In genomic region chr2:146324140-146324906, GRCm38 (mm10) we compare ENCODE assay signal across 17 mouse cellular contexts.
DNase-seq lines count a peak whose midpoint lies in the region; ATAC-seq lines count a peak whose summit lies in the region.
"Had no signal": no experiment of that assay in that cellular context is flagged by ENCODE, and none has a peak within 500 bp of the region (broad histone marks: within the 10 kb centered on the region; RNA-seq: fewer than 3 reads in every experiment).

No protein-coding gene starts in this region.

- H3K27ac ChIP-seq in hindbrain, embryonic 12.5 days = peak overlapping the region; percentile 82
- peak overlapping the region; percentile 81 for H3K27ac ChIP-seq in midbrain, embryonic 12.5 days (replicated peaks)
- no peak overlapping the region; the same call in 1 of the 2 replicates for H3K27ac ChIP-seq in neural tube, embryonic 15.5 days (replicated peaks)
- H3K27ac ChIP-seq in kidney, embryonic 16.5 days (ENCODE audit: low read length) = no peak overlapping the region
- H3K27ac ChIP-seq: embryonic facial prominence, embryonic 12.5 days; gastrocnemius, adult 2 months had no signal

- 0 out of 2 replicates have a peak, but pooled peaks cover 2% of the 10 kb centered on the region for H3K27me3 ChIP-seq in hindbrain, embryonic 12.5 days
- H3K27me3 ChIP-seq in midbrain, embryonic 12.5 days = no peaks in the 10 kb centered on the region
- H3K27me3 ChIP-seq in neural tube, embryonic 15.5 days (replicated peaks) = peaks cover 3% of the 10 kb centered on the region; the same call in 1 of the 2 replicates
- H3K27me3 ChIP-seq in kidney, embryonic 16.5 days (ENCODE audit: insufficient read depth, low read length) = no peaks in the 10 kb centered on the region
- H3K27me3 ChIP-seq: embryonic facial prominence, embryonic 12.5 days; Patski had no signal

- H3K4me2 ChIP-seq in hindbrain, embryonic 12.5 days (replicated peaks) = peak overlapping the region; percentile 18
- H3K4me2 ChIP-seq in midbrain, embryonic 12.5 days (replicated peaks) = peak overlapping the region; percentile 15
- peak overlapping the region; percentile 26 for H3K4me2 ChIP-seq in neural tube, embryonic 15.5 days
- H3K4me2 ChIP-seq in kidney, embryonic 16.5 days (replicated peaks; ENCODE audit: low read depth, low read length) = no peak overlapping the region
- H3K4me2 ChIP-seq: embryonic facial prominence, embryonic 12.5 days had no signal

- no peaks in the 10 kb centered on the region for H3K9me3 ChIP-seq in hindbrain, embryonic 12.5 days (replicated peaks)
- no peaks in the 10 kb centered on the region for H3K9me3 ChIP-seq in midbrain, embryonic 12.5 days
- H3K9me3 ChIP-seq in neural tube, embryonic 15.5 days (replicated peaks) = no peaks in the 10 kb centered on the region
- H3K9me3 ChIP-seq in kidney, embryonic 16.5 days (ENCODE audit: low read length) = no peaks in the 10 kb centered on the region
- H3K9me3 ChIP-seq: embryonic facial prominence, embryonic 12.5 days had no signal

- no peak overlapping the region for H3K4me3 ChIP-seq in hindbrain, embryonic 12.5 days
- no peak overlapping the region for H3K4me3 ChIP-seq in midbrain, embryonic 12.5 days
- no peak overlapping the region for H3K4me3 ChIP-seq in neural tube, embryonic 15.5 days (replicated peaks)
- no peak overlapping the region for H3K4me3 ChIP-seq in kidney, embryonic 16.5 days (ENCODE audit: low read length)
- H3K4me3 ChIP-seq: embryonic facial prominence, embryonic 12.5 days; gastrocnemius, adult 2 months had no signal

- DNase-seq in retina, postnatal 1 day = peak; percentile 72
- DNase-seq in retina, embryonic 14.5 days (ENCODE audit: low spot score) = no peak
- no peak for DNase-seq in embryo, embryonic 9.5 days (ENCODE audit: extremely low spot score)
- DNase-seq: cerebellum, adult 11 months; cerebellum, postnatal 36 days; gastrocnemius, adult 2 months; kidney, postnatal 36 days; liver, postnatal 0 days; right cerebral cortex, postnatal 14 days had no signal

- no peaks in the 10 kb centered on the region for H3K36me3 ChIP-seq in hindbrain, embryonic 12.5 days
- no peaks in the 10 kb centered on the region for H3K36me3 ChIP-seq in midbrain, embryonic 12.5 days
- H3K36me3 ChIP-seq in neural tube, embryonic 15.5 days = peaks cover 3% of the 10 kb centered on the region; the same call in 1 of the 2 replicates
- H3K36me3 ChIP-seq in kidney, embryonic 16.5 days (ENCODE audit: insufficient read depth, low read length) = peaks cover 3% of the 10 kb centered on the region; the same call in 1 of the 2 replicates
- H3K36me3 ChIP-seq: embryonic facial prominence, embryonic 12.5 days had no signal

- 51% methylated on average over 3 of the region's 3 CpGs for WGBS in hindbrain, embryonic 12.5 days
- 51% methylated on average over 3 of the region's 3 CpGs for WGBS in midbrain, embryonic 12.5 days
- 55% methylated on average over 3 of the region's 3 CpGs for WGBS in neural tube, embryonic 15.5 days
- 94% methylated on average over 3 of the region's 3 CpGs for WGBS in kidney, embryonic 16.5 days

- H3K9ac ChIP-seq in hindbrain, embryonic 12.5 days = no peak overlapping the region
- H3K9ac ChIP-seq in midbrain, embryonic 12.5 days (replicated peaks) = no peak overlapping the region
- 0 out of 2 replicates have a peak overlapping the region, but pooled peaks have one; percentile 7 for H3K9ac ChIP-seq in neural tube, embryonic 15.5 days (replicated peaks)
- H3K9ac ChIP-seq in kidney, embryonic 16.5 days (replicated peaks; ENCODE audit: low read length) = no peak overlapping the region
- H3K9ac ChIP-seq: embryonic facial prominence, embryonic 12.5 days; liver, postnatal 0 days had no signal

- peak; percentile 50 for ATAC-seq in hindbrain, embryonic 12.5 days (ENCODE audit: low FRiP score)
- peak; percentile 31; the same call in 1 of the 2 replicates for ATAC-seq in midbrain, embryonic 12.5 days (ENCODE audit: low FRiP score, low read depth)
- no peak; the same call in 1 of the 2 replicates for ATAC-seq in neural tube, embryonic 15.5 days (ENCODE audit: low FRiP score)
- ATAC-seq in inflammation-experienced regulatory T-cells, adult 6 months = no peak
- no peak for ATAC-seq in kidney, embryonic 16.5 days (ENCODE audit: low FRiP score, low TSS enrichment)
- ATAC-seq: intestine, postnatal 0 days; liver, postnatal 0 days; Patski had no signal

- H3K4me1 ChIP-seq in hindbrain, embryonic 12.5 days = peaks cover 21% of the 10 kb centered on the region
- peaks cover 32% of the 10 kb centered on the region for H3K4me1 ChIP-seq in midbrain, embryonic 12.5 days
- peaks cover 14% of the 10 kb centered on the region for H3K4me1 ChIP-seq in neural tube, embryonic 15.5 days
- H3K4me1 ChIP-seq in kidney, embryonic 16.5 days (ENCODE audit: insufficient read depth, low read length) = no peaks in the 10 kb centered on the region

Comparison
In these comparisons a context has a peak if more than half of its experiments do, and no peak if none do; other contexts are left out.
1. ATAC-seq: peak in hindbrain, embryonic 12.5 days (single experiment) and midbrain, embryonic 12.5 days (single experiment); none in neural tube, embryonic 15.5 days (single experiment), inflammation-experienced regulatory T-cells, adult 6 months (single experiment) and kidney, embryonic 16.5 days (single experiment).
2. H3K27ac ChIP-seq: peak in hindbrain, embryonic 12.5 days (single experiment) and midbrain, embryonic 12.5 days (single experiment); none in neural tube, embryonic 15.5 days (single experiment) and kidney, embryonic 16.5 days (single experiment).